Mouse (Mus musculus): ENCODE measurements around the gene Mup19. TPM values are rescaled to one million over a fixed set of nuclear protein-coding genes. Genes with fewer than 3 reads are reported as not detected.

The Mup19 gene
- polyA plus RNA-seq, 1 experiment from 2014 or later: not detected

Other genes with a start within 250 kb of the Mup19 start
- not detected in 2 replicates for gene Mup17, start 186.4 kb downstream of the Mup19 start, polyA plus RNA-seq (2015; fragmentation: Nextera tagmentation; extraction: Ambion mirVana)
- not detected in 2 replicates for gene Mup18, start 108.1 kb downstream of the Mup19 start, polyA plus RNA-seq (2015; fragmentation: Nextera tagmentation; extraction: Ambion mirVana)
- not detected in 2 replicates for gene Mup5, start 53.0 kb upstream of the Mup19 start, polyA plus RNA-seq (2015; fragmentation: Nextera tagmentation; extraction: Ambion mirVana)